Mouse (Mus musculus) spleen, postnatal 10 days (tissue): ENCODE measurements around the gene Tfpi.
"Not testable (repeated sequence)": the region's sequence is repeated elsewhere in the genome, so short reads cannot be mapped to it uniquely, and the experiment has no call there.

ENCODE experiments used
- DNase-seq, 2 experiments: peaks; one replicate each; pipeline ENCODE4 v3.0.0; 2021 to 2022; ENCODE audit warnings: low spot score in 2 of 2

Gene Tfpi

DNA sequence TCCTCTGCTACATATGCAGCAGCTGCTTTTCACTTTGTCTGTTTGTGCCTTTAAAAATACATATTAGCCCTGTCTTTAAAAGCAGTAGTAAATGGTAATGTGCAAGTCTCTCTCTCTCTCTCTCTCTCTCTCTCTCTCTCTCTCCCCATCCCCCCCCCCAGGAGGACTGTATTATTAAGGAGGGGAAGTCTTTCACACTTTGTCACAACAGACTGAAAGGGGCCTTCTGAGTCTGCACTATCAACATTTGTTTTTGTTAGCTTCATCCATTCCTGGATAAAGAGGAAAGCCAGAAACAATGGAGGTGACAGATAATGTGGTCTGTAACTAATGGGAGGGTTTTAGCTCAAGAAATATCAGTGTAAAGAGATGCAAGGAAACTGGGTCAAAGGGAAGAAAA, 87.5 kb downstream of the Tfpi start:
- no peak for DNase-seq

DNA sequence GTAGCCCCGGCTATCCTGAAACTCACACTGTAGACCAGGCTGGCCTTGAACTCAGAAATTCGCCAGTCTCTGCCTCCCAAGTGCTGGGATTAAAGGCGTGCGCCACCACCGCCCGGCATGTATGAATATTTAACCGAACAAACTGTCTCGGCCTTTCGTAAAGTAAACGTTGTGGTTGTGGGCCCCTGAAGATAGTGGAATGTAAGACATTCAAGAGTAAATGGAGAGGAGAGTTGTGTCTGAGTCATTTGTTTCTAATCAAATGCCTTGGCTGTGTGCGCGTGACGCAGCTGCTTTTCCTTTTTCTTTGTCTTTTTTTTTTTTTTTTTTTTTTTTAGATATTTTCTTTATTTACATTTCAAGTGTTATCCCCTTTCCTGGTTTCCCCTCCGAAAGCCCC, 88.0 kb downstream of the Tfpi start:
- DNase-seq, result not testable (repeated sequence)

DNA sequence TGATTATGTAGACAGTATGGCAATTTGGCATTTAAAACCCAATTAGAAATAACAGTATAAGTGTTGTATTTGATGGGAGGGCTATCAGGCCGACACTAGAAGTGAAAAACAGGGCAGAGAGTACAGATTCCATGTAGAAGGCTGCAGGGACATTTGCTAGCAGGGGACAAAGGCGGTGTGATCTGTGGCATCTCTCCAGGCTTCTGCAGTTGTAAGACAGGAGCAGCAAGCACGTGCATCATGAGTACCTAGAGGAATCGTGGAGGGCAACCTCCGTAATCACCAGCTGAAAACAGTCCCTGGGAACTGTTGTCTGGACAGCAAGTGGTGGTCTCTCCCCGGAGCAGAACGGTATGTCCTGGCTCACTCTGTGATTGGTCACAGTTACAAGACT, 88.6 kb downstream of the Tfpi start:
- DNase-seq, result no peak

DNA sequence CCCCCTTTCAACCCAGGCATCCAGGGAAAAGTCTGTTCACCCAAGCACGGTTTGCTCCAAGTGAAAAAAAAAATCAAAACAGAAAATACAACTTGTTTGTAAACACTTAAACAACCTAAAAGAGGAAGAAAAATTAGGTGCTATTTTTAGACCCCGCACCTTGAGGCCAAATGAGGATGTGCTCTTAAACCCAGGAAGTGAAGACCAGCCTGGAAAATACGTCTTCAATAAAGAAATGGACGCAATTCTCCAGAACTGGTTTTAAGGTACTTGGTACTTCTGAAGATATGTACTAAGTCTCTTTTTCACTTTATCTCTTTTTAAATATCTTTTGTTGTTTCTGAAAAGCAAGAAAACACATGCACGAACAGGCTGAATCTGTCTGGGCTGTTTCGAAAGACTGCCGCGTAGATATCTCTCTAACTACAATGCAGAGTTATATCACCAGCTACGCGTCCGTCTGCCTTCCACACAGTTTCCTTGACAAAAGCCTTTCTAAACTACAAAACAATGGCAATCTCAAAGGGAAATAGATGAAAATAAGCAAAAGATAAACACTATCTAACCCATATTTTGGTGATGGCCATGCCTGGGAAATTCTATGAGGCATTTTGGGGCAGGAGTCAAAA, 89.1 kb downstream of the Tfpi start:
- DNase-seq, result no peak

GRCm38 (mm10) chr2:84386563-84387393, 89.8 kb downstream of the Tfpi start:
- no peak for DNase-seq

GRCm38 (mm10) chr2:84384911-84385693, 91.5 kb downstream of the Tfpi start:
- DNase-seq, result no peak

DNA sequence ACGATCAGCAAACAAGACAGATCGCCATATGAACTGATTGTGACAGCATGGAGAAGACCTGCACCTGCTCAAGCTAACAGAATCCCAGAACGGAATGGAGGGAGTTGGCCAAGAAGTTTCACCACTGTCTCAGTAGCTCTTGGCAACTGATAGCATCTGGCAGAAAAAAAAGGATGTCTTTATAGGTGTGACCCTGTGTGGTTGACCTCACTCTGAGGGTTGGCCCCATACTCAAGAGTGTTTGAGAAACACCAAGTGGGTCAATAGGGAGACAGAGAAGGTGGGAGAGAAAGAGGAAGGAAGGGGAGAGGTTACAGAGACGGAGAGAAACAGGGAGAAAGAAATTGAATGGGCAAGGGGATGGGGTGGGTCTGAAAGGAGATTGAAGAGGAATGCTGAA, 92.7 kb downstream of the Tfpi start:
- DNase-seq, result no peak
